Mouse (Mus musculus) cortical plate, adult 2 months (tissue): Measurements from ENCODE around the gene Kif26a.

Experiments
- CTCF ChIP-seq: fragments of 200-500 bp; IDR thresholded peaks from 2 replicates; pipeline ENCODE4 v1.5.1; 2011; ENCODE audit warnings: mild to moderate bottlenecking, control low read depth, low read length; ENCODE audit not compliant: insufficient read depth; ENCODE audit errors: extremely low read depth
- POLR2A ChIP-seq: fragments of 200-500 bp; IDR thresholded peaks from 2 replicates; pipeline ENCODE4 v1.6.1; 2011; ENCODE audit warnings: mild to moderate bottlenecking, low read length, control low read depth; ENCODE audit not compliant: insufficient read depth; ENCODE audit errors: extremely low read depth

- TF ChIP-seq CTCF (peak; percentile 51), POLR2A (no peak)
Observed at GRCm38 (mm10) chr12:112143116-112143832, 2.7 kb upstream of the Kif26a start.
